Mouse (Mus musculus) MEL (cell line): Measurements from ENCODE around the gene Zswim4.

Source experiments
- ELF1 ChIP-seq: IDR thresholded peaks from 2 replicates; pipeline ENCODE4 v1.6.1; 2014; ENCODE audit warnings: low read depth, mild to moderate bottlenecking, inconsistent platforms, low read length, improper control_type of control experiment, moderate library complexity
- EP300 ChIP-seq, 2 experiments: IDR thresholded peaks; 2 replicates each; pipeline ENCODE4 v1.6.1; 2011; ENCODE audit warnings: improper control_type of control experiment in 2 of 2, low read length in 2 of 2, low read depth in 1 of 2, mild to moderate bottlenecking in 1 of 2
- TBP ChIP-seq: IDR thresholded peaks from 2 replicates; pipeline ENCODE4 v1.8.0; 2011; ENCODE audit warnings: low read depth, low read length, improper control_type of control experiment
- ZC3H11A ChIP-seq: IDR thresholded peaks from 2 replicates; pipeline ENCODE4 v1.6.1; 2012; ENCODE audit warnings: low read depth, mild to moderate bottlenecking, inconsistent platforms, low read length, improper control_type of control experiment

GRCm38 (mm10) chr8:84185117-84185516 lies 51.7 kb downstream of the Zswim4 start, which contains the start of gene Nanos3:
- TF ChIP-seq ZC3H11A (no peak), EP300 (IDR thresholded peaks at IDR 0.05; ENCODE audit: low read depth in 1 of 2, low read length in 2 of 2) (no peak), TBP (no peak), ELF1 (no peak)
